Mouse (Mus musculus) liver, embryonic 16.5 days (tissue): ENCODE data around the gene Atp2a1. TPM values are rescaled to one million over a fixed set of nuclear protein-coding genes. Genes with fewer than 3 reads are reported as not detected.

Experiments used
- ATAC-seq: fragments of 200-750 bp; cut with Nextera tagmentation; 2 replicates; pipeline ENCODE4 v1.8.0; 2017; ENCODE audit warnings: low read depth, mild to moderate bottlenecking, moderate number of reproducible peaks, moderate library complexity
- H3K27ac ChIP-seq: fragments of 300-500 bp; sonication (generic); 2 replicates; pipeline ENCODE4 v1.5.1; 2014; ENCODE audit warnings: mild to moderate bottlenecking, low read length
- H3K27me3 ChIP-seq: fragments of 300-500 bp; sonication (generic); 2 replicates; pipeline ENCODE4 v1.6.1; 2014; ENCODE audit warnings: low read depth, low read length, mixed read lengths; ENCODE audit not compliant: control insufficient read depth, insufficient read depth
- H3K36me3 ChIP-seq: fragments of 300-500 bp; sonication (generic); 2 replicates; pipeline ENCODE4 v1.6.1; 2014; ENCODE audit warnings: mild to moderate bottlenecking; ENCODE audit not compliant: control insufficient read depth, insufficient read depth
- H3K4me1 ChIP-seq: fragments of 300-500 bp; sonication (generic); 2 replicates; pipeline ENCODE4 v1.6.1; 2014; ENCODE audit warnings: low read depth, low read length, mixed read lengths; ENCODE audit not compliant: control insufficient read depth
- H3K4me2 ChIP-seq: fragments of 300-500 bp; sonication (generic); 2 replicates; pipeline ENCODE4 v1.6.1; 2014; ENCODE audit warnings: low read depth, low read length, mixed read lengths
- H3K4me3 ChIP-seq: fragments of 300-500 bp; sonication (generic); 2 replicates; pipeline ENCODE4 v1.5.1; 2014; ENCODE audit warnings: low read depth, mild to moderate bottlenecking, low read length
- H3K9ac ChIP-seq: fragments of 300-500 bp; sonication (generic); 2 replicates; pipeline ENCODE4 v1.6.1; 2014; ENCODE audit warnings: low read depth, low read length
- H3K9me3 ChIP-seq: fragments of 300-500 bp; sonication (generic); replicated peaks from 2 replicates; pipeline ENCODE4 v1.6.1; 2016; ENCODE audit warnings: low read length; ENCODE audit not compliant: control insufficient read depth
- WGBS: fragments of 180-500 bp; shearing (Covaris S2); extraction: QIAGEN DNeasy Blood & Tissue Kit; methylation state at CpG from one replicate; pipeline ENCODE4 v1.1.7; 2014; ENCODE audit not compliant: insufficient replicate concordance; 5-methylcytosine and 5-hydroxymethylcytosine counted together
- polyA plus RNA-seq: library from polyadenylated mRNA; unstranded; fragments of >200 nt; fragmentation: Nextera tagmentation; extraction: Ambion mirVana; gene quantifications from 2 replicates; pipeline ENCODE4 v1.2.1, GENCODE M21; 2015

Gene Atp2a1
- polyA plus RNA-seq, 1 experiment from 2014 or later, result 22.0 TPM

DNA sequence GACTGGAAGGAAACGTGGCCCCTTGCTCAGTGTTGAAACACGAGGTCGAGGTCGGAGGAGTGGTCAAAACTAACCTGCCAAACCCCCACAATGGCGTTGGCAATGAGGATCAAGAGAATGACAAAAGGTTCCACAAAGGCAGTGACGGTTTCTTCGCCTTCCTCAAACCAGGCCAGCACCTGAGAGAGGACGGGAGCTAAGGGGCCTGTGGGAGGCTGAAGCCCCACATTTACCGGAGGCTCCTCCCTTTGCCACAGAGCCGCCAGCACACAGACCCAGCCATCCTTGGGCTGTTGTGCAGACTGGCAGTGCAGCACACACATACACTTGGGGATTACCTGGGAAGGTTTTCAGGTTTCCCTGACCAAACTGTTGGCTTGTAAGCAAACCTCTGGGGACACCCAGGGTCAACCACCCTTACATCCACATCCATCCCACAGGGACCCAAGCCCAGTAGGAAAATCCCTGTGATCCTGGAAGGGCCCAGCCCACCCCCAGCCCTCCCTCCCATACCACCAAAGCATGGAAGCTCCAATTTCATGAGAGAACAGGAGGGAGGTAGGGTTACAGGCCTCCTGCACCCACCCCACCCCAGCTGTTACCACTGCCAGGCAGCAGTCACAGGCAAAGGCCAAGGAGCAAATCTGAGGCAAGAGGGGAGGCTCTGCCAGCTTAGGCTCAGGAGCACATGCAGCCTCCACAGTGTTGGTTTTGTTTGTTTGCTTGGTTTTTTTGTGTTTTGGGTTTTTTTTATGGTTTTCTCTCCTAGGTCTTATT lies 2.1 kb downstream of the Atp2a1 start:
- H3K27me3 ChIP-seq, result no peaks in the 10 kb centered on the region
- 47% methylated on average over 10 of the region's 10 CpGs for WGBS
- H3K9me3 ChIP-seq, result no peaks in the 10 kb centered on the region
- no peak for ATAC-seq
- H3K27ac ChIP-seq, result no peak overlapping the region
- peaks cover 12% of the 10 kb centered on the region for H3K4me1 ChIP-seq
- H3K36me3 ChIP-seq, result no peaks in the 10 kb centered on the region
- H3K9ac ChIP-seq, result no peak overlapping the region
- no peak overlapping the region for H3K4me2 ChIP-seq
- H3K4me3 ChIP-seq, result no peak overlapping the region

DNA sequence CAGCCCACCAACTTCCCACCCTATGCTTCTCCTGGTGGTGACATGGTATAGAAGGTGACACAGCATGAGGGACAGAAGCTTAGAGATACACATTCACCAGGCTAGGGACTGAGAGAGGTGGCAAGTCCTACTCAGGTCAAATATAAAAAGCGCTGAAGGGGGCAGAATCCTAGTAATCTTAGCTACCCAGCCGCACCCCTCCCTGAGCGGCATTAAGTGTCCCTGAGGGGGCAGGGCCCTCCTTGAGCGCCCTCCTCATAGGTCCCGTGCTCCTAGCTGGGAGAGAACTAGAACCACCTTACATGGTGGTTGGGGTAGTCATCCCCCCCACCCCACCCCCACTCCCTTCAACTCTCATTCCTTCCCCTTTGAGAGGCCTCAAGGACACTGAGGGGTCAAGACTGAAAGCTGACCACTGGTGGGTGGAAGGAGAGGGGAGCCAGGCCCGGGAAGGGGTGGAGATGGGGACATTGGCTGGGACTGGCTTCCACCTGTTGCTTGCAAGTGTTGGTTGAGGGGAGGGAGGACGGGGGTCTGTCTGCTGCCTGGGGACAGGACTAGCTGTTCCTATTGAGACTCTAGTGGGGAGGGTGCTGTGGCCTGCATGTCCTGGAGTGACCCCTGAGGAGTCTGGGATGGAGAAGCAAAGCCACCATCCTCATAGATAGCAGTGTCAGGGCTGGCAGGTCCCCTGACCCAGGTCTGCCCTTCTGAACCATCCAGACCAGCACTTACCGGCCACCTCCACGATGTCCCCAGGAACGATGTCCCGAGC lies 3.9 kb downstream of the Atp2a1 start:
- no peak overlapping the region for H3K27ac ChIP-seq

DNA sequence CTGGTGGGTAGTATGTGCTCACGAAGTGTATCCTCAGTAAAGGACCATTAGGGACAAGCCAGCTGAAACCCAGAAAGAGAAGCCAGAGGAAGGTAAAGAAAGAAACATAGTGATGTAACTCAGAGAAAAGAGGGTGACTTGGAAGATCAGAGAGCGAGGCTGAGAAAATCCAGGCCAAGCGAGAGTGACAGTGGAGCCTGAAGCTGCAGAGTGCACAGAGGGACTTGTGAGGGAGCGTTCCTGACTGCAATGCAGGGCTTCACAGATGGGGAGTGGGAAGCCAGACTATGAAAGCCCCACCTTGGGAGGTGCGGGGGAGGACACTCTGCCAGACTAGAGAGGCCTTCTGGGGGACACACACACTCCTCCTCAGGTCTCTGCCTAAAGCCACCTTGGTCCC lies 4.7 kb downstream of the Atp2a1 start:
- Histone ChIP-seq H3K36me3 (no peaks in the 10 kb centered on the region), H3K27ac (no peak overlapping the region), H3K4me3 (no peak overlapping the region), H3K9ac (no peak overlapping the region), H3K9me3 (no peaks in the 10 kb centered on the region), H3K27me3 (no peaks in the 10 kb centered on the region), H3K4me1 (no peaks in the 10 kb centered on the region), H3K4me2 (no peak overlapping the region)
- WGBS, result 67% methylated on average over 5 of the region's 5 CpGs
- no peak for ATAC-seq

More for the DNA sequence above, 3.9 kb downstream of the Atp2a1 start:
- Histone ChIP-seq H3K9me3 (no peaks in the 10 kb centered on the region), H3K4me1 (no peaks in the 10 kb centered on the region; the same call in 1 of the 2 replicates), H3K27me3 (no peaks in the 10 kb centered on the region), H3K36me3 (no peaks in the 10 kb centered on the region), H3K4me2 (no peak overlapping the region), H3K9ac (no peak overlapping the region), H3K4me3 (no peak overlapping the region)
- no peak for ATAC-seq
- 66% methylated on average over 11 of the region's 11 CpGs for WGBS

DNA sequence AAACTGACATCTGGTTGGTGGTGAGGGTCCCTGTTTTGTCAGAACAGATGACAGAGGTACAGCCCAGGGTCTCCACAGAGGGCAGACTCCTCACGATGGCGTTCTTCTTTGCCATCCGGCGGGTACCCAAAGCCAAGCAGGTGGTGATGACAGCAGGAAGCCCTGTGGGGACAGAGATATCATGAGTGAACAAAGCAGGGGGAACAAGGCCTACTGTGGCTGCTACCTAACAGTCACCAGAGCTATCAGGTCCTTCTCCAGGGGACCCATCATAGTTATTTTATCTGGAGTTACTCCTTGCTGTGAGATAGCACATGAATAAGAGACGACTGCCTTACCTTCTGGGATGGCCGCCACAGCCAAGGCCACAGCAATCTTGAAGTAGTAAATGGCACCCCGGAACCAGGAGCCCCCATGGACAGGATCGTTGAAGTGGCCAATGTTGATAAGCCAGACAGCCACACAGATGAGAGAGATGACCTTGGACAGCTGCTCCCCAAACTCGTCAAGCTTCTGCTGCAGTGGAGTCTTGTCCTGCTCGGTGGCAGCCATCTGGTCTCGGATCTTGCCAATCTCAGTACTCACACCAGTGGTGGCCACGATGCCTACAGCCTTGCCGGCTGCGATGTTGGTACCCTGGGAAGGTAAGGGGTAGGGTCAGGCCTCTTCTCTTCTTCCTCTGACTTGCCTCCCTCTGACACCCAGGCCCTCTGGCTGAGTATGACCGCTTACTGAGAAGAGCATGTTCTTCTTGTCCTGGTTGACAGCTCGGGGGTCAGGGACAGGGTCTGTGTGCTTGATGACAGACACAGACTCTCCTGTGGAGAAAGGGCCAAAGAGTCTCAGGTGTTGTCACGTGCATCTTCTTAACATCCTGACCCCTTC lies 6.3 kb downstream of the Atp2a1 start:
- Histone ChIP-seq H3K4me1 (no peaks in the 10 kb centered on the region), H3K4me2 (no peak overlapping the region), H3K27me3 (no peaks in the 10 kb centered on the region), H3K27ac (no peak overlapping the region), H3K9ac (no peak overlapping the region), H3K4me3 (no peak overlapping the region), H3K9me3 (no peaks in the 10 kb centered on the region), H3K36me3 (no peaks in the 10 kb centered on the region)
- ATAC-seq, result no peak
- 46% methylated on average over 17 of the region's 17 CpGs for WGBS

DNA sequence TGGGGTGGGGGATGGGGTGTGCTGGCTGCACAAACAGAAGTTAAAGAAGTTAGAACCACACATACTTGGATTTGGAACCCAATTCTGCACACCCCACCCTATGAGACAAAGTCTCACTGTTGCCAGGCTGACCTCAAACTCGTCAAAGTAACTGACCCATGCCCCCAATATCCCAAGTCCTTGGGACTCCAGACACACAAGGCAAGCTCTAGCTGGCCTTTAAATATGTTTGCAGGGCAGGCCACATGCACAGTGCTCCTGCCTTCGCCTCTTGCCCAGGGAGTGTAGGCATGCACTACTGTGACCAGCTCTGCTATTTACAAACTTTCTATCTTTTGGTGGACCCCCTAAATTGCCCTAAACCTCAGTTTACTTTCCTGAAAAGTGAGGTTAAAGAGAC lies 7.7 kb downstream of the Atp2a1 start:
- no peak overlapping the region for H3K27ac ChIP-seq
- H3K4me3 ChIP-seq, result no peak overlapping the region
- H3K9ac ChIP-seq, result no peak overlapping the region
- H3K4me2 ChIP-seq, result no peak overlapping the region
- H3K36me3 ChIP-seq, result no peaks in the 10 kb centered on the region
- ATAC-seq, result no peak
- no peaks in the 10 kb centered on the region for H3K9me3 ChIP-seq
- H3K27me3 ChIP-seq, result no peaks in the 10 kb centered on the region
- no peaks in the 10 kb centered on the region for H3K4me1 ChIP-seq
- WGBS, result 44% methylated on average over 2 of the region's 2 CpGs

DNA sequence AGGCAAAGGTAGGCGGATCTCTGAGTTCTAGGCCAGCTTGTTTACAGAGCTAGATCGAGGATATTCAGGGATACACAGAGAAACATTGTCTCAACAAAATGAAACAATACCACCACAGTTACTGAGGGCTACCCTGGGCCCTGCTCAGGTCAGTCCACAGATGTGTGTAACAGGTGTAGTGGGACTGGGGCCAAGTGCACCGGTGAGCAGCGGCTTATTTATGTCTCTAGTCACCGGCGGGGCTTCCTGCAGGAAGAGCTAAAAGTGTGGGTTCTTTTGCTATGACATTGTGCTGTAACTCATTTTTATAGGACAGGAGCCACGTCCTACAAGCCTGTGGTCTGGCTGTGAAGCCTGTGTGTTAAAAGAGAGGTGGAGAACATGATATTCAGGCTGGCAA lies 9.0 kb downstream of the Atp2a1 start:
- H3K27me3 ChIP-seq, result no peaks in the 10 kb centered on the region
- no peak overlapping the region for H3K9ac ChIP-seq
- H3K4me2 ChIP-seq, result no peak overlapping the region
- no peak for ATAC-seq
- no peaks in the 10 kb centered on the region for H3K9me3 ChIP-seq
- 43% methylated on average over 7 of the region's 7 CpGs for WGBS
- no peak overlapping the region for H3K4me3 ChIP-seq
- H3K27ac ChIP-seq, result no peak overlapping the region
- no peaks in the 10 kb centered on the region for H3K36me3 ChIP-seq
- H3K4me1 ChIP-seq, result no peaks in the 10 kb centered on the region

DNA sequence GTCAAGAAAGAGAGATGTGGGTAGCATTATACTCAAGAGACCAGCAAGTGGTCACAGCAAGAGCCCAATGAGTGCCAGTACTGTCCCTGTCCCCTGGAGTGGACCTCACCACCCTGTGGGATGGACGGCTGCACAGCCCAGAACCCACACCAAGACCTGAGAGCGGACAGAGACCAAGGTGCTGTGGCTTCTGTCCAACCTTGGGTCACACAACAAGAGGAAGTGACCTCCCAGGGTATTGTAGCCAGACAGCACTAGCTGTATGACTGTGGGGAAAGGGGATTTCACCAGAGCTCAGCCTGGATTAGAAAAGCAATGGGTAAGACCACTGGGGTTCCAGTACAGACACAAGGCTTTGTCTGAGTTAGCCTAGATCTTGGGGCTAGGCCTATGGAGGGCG lies 10.7 kb downstream of the Atp2a1 start:
- Histone ChIP-seq H3K4me3 (no peak overlapping the region), H3K27ac (no peak overlapping the region), H3K36me3 (no peaks in the 10 kb centered on the region), H3K27me3 (no peaks in the 10 kb centered on the region), H3K9ac (no peak overlapping the region), H3K9me3 (no peaks in the 10 kb centered on the region), H3K4me1 (no peaks in the 10 kb centered on the region), H3K4me2 (no peak overlapping the region)
- 74% methylated on average over 3 of the region's 3 CpGs for WGBS
- ATAC-seq, result no peak

DNA sequence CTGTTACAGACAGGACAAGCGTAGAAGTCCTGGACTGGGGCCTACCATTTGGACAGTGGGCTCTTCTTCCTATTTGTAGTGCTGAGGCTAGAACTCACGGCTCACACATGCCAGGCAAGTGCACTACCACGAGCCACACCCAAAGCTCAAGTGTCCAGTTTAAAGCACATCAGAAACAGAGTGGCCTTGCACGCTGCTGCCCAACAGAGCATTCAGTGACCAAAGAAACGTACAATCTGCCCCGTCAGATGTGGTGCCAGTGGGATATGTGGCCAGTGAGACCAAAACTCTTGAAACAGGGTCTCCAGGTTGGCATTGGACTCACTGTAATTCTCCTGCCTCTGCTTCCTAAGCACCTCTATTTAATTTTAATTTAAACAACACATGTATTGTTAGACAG lies 12.3 kb downstream of the Atp2a1 start:
- H3K27ac ChIP-seq, result no peak overlapping the region
- H3K36me3 ChIP-seq, result no peaks in the 10 kb centered on the region
- no peak for ATAC-seq
- no peak overlapping the region for H3K4me3 ChIP-seq
- H3K4me2 ChIP-seq, result no peak overlapping the region
- H3K4me1 ChIP-seq, result no peaks in the 10 kb centered on the region
- H3K9ac ChIP-seq, result no peak overlapping the region
- WGBS, result 79% methylated on average over 6 of the region's 6 CpGs
- no peaks in the 10 kb centered on the region for H3K9me3 ChIP-seq
- H3K27me3 ChIP-seq, result no peaks in the 10 kb centered on the region
